Mouse (Mus musculus): ENCODE measurements at regions not wholly inside any gene's neighbourhood (a gene's known extent, or its start where the extent isn't known, plus 50 kb on each side); places are given as distances from the start of the nearest gene placed in this dataset.

DNA sequence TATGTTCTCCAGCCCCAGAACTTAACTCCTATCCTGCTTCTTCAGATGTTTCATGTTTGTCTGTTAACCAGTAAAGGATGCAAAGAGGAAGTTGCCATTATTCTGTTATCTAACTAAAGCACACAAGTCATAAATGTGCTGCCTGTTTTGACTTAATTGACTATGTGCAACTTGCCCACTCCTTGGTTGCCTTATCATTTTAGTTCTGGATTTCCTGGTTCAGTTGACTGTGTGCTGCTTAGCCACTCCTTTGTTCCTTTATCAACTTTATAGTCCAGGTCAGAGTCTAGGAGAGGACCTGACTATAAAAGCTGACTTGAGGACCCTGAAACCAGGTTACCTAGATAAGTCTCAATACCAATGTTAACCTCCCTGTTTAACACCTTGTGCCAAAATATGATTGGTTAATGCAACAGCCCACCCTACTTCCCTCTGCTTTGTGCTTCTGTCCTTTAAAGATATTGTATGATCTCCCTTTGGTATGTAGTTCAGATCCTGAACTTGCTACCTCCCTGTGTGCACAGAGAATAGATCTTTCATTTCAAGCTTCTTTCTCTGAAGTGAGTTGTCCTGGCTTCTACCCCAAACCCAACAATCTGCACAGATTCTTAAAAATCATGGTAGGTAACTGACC, 721.2 kb upstream of the Lcorl start:
- no peaks in the 10 kb centered on the region for H3K36me3 ChIP-seq (ENCODE audit: control insufficient read depth, insufficient read depth, low read length)
- no peaks in the 10 kb centered on the region for H3K9me3 ChIP-seq (ENCODE audit: control insufficient read depth, low read length)
- peak; percentile 92 for ATAC-seq (ENCODE audit: low FRiP score, low TSS enrichment)
- H3K4me1 ChIP-seq (replicated peaks; ENCODE audit: control insufficient read depth, insufficient read depth) = no peaks in the 10 kb centered on the region
- no peak for DNase-seq (ENCODE audit: low spot score)
- H3K9ac ChIP-seq (ENCODE audit: low read length) = no peak overlapping the region
- TF ChIP-seq CTCF (IDR thresholded peaks at IDR 0.05; ENCODE audit: low read depth) = no peak
- TF ChIP-seq EP300 (optimal IDR thresholded peaks at IDR 0.05) = no peak
- no peak overlapping the region for H3K4me3 ChIP-seq (ENCODE audit: low read depth, low read length)
- H3K27ac ChIP-seq (replicated peaks) = no peak overlapping the region
- H3K4me2 ChIP-seq (replicated peaks; ENCODE audit: low read depth) = no peak overlapping the region
- no peaks in the 10 kb centered on the region for H3K27me3 ChIP-seq (ENCODE audit: control insufficient read depth, insufficient read depth, low read length)

DNA sequence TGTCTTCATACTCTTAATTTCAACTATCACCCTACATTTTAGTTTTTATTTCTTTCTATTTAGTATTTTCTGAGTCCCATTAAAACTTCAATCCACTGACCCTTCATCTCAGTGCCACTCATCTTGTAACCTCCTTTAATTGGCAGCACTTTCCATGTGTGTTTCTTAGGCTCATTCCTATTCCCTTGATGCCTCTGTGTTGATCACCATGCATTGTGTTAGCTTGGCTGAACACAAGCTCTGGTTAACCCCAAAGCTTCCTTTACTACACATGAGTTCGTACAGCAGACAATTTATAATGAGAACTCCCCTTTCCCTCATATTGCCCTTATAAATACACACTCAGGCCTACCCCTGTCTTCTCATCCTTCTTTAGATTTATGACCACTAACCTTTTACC, 716.5 kb upstream of the Lcorl start:
- ATAC-seq (ENCODE audit: low FRiP score, low TSS enrichment) = no peak
- no peaks in the 10 kb centered on the region for H3K9me3 ChIP-seq (ENCODE audit: control insufficient read depth, low read length)
- no peaks in the 10 kb centered on the region for H3K36me3 ChIP-seq (ENCODE audit: control insufficient read depth, insufficient read depth, low read length)
- no peak overlapping the region for H3K9ac ChIP-seq (ENCODE audit: low read length)
- H3K4me3 ChIP-seq (ENCODE audit: low read depth, low read length) = no peak overlapping the region
- WGBS = 82% methylated on average over 1 of the region's 1 CpGs
- no peak for TF ChIP-seq EP300 (optimal IDR thresholded peaks at IDR 0.05)
- no peak for TF ChIP-seq CTCF (IDR thresholded peaks at IDR 0.05; ENCODE audit: low read depth)
- H3K4me1 ChIP-seq (replicated peaks; ENCODE audit: control insufficient read depth, insufficient read depth) = no peaks in the 10 kb centered on the region
- DNase-seq (ENCODE audit: low spot score) = no peak
- no peak overlapping the region for H3K27ac ChIP-seq (replicated peaks)
- no peak overlapping the region for H3K4me2 ChIP-seq (replicated peaks; ENCODE audit: low read depth)
- H3K27me3 ChIP-seq (ENCODE audit: control insufficient read depth, insufficient read depth, low read length) = no peaks in the 10 kb centered on the region

DNA sequence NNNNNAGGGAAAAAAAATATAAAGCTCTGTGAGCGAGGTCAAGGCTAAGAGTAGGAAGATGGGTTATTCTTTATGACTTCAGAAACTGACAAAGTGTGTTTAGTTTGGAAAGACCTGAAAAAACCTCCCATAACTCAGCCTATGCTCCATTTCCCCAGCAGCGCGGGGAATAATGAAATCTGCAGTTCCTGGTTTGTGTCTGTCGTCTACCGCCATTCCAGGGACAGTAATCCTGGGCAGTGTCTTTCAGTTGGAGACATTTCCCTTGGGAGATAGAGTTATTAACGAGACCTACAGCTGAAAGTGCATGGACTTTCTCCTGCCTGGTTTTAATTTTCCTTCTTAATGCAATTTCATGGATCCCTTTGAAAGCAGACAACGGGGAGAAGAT, 715.9 kb upstream of the Lcorl start:
- no peak for ATAC-seq (ENCODE audit: low FRiP score, low TSS enrichment)
- Histone ChIP-seq H3K4me3 (ENCODE audit: low read depth, low read length) (no peak overlapping the region), H3K4me2 (replicated peaks; ENCODE audit: low read depth) (no peak overlapping the region), H3K27me3 (ENCODE audit: control insufficient read depth, insufficient read depth, low read length) (no peaks in the 10 kb centered on the region), H3K27ac (replicated peaks) (no peak overlapping the region), H3K9ac (ENCODE audit: low read length) (no peak overlapping the region), H3K9me3 (ENCODE audit: control insufficient read depth, low read length) (no peaks in the 10 kb centered on the region), H3K36me3 (ENCODE audit: control insufficient read depth, insufficient read depth, low read length) (no peaks in the 10 kb centered on the region), H3K4me1 (replicated peaks; ENCODE audit: control insufficient read depth, insufficient read depth) (no peaks in the 10 kb centered on the region)
- TF ChIP-seq CTCF (IDR thresholded peaks at IDR 0.05; ENCODE audit: low read depth) = no peak
- TF ChIP-seq EP300 (optimal IDR thresholded peaks at IDR 0.05) = no peak
- DNase-seq (ENCODE audit: low spot score) = no peak
- WGBS = 54% methylated on average over 7 of the region's 7 CpGs

DNA sequence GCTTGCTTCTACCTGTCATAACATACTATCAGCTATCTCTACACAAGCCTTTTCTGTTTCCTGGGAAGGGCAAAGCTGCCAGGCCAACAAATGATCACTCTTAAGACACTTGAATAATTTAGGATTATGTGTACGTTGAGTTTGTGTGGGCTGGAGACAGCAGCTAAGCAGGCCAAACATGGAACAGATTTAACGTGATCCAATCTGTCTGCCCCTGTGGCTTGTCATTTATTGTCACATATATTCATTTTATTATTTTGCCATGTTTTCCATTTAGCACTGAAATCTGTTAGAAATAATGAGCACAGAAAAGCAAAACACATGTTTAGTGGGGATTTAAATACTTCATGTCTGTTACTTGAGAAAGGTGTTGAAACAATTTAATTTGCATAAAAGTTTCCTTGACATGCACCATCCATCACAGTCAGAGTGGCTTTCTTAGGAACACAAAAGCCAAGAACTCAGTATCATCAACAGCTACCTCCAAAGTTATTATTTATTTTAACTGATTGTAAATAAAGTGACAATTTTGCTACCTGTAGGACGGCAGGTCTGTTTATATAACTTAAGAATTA, 699.4 kb upstream of the Lcorl start:
- no peak overlapping the region for H3K27ac ChIP-seq (replicated peaks)
- H3K4me3 ChIP-seq (ENCODE audit: low read depth, low read length) = no peak overlapping the region
- 50% methylated on average over 3 of the region's 3 CpGs for WGBS
- TF ChIP-seq CTCF (IDR thresholded peaks at IDR 0.05; ENCODE audit: low read depth) (no peak), EP300 (optimal IDR thresholded peaks at IDR 0.05) (no peak)
- no peak overlapping the region for H3K9ac ChIP-seq (ENCODE audit: low read length)
- H3K36me3 ChIP-seq (ENCODE audit: control insufficient read depth, insufficient read depth, low read length) = no peaks in the 10 kb centered on the region
- ATAC-seq (ENCODE audit: low FRiP score, low TSS enrichment) (no peak), DNase-seq (ENCODE audit: low spot score) (no peak)
- no peak overlapping the region for H3K4me2 ChIP-seq (replicated peaks; ENCODE audit: low read depth)
- no peaks in the 10 kb centered on the region for H3K27me3 ChIP-seq (ENCODE audit: control insufficient read depth, insufficient read depth, low read length)
- no peaks in the 10 kb centered on the region for H3K9me3 ChIP-seq (ENCODE audit: control insufficient read depth, low read length)
- H3K4me1 ChIP-seq (replicated peaks; ENCODE audit: control insufficient read depth, insufficient read depth) = no peaks in the 10 kb centered on the region

DNA sequence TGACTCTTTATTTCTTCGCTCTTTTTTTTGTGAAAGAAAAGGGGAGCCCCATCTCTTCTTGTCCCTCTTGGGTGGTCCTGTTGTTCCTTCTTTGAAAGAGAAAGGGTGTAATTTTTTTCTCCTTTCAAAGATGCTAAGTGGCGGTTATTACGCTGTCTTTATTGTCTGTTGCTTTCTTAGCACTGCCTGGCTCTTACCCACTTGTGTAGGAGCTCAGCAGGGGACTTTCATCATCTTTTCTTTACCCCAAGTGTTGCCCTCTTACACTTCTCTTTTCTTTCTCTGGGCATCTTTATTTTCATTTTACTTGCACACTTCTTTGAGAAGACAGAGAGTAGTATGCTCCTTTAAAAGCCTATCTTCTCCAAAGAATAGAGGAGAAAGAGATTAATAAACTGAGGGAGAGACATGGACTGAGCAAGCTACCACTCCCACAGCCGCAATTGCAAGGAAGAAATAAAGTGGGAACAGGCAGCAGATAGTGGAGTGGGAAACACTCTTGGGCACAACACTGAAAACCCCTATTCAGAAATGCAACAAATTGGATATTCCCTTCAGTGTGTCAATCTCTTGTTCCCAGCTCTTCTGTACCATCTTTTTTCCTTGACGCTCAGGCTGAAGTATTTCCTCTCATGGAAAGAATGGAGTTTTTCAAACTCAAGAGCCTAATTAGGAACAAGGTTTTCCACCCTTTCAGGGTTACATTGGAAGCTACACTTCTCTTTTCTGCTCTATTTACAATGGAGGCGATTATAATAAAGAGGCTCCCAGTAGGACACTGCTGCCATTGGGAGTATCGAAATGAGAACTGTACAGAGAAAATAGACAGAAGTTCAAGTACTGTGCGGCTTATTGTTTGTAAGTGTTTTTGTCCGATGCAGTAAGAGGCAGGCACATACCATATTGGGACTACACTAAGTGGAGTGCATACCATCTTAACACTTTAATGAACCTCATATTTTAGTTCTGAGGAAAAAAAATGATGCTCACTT, 684.2 kb upstream of the Lcorl start:
- H3K27ac ChIP-seq (replicated peaks) = no peak overlapping the region
- H3K36me3 ChIP-seq (ENCODE audit: control insufficient read depth, insufficient read depth, low read length) = no peaks in the 10 kb centered on the region
- 86% methylated on average over 9 of the region's 9 CpGs for WGBS
- ATAC-seq (ENCODE audit: low FRiP score, low TSS enrichment) (no peak), DNase-seq (ENCODE audit: low spot score) (no peak)
- H3K4me1 ChIP-seq (replicated peaks; ENCODE audit: control insufficient read depth, insufficient read depth) = no peaks in the 10 kb centered on the region
- TF ChIP-seq EP300 (optimal IDR thresholded peaks at IDR 0.05) = no peak
- no peak for TF ChIP-seq CTCF (IDR thresholded peaks at IDR 0.05; ENCODE audit: low read depth)
- no peaks in the 10 kb centered on the region for H3K27me3 ChIP-seq (ENCODE audit: control insufficient read depth, insufficient read depth, low read length)
- no peaks in the 10 kb centered on the region for H3K9me3 ChIP-seq (ENCODE audit: control insufficient read depth, low read length)
- no peak overlapping the region for H3K4me2 ChIP-seq (replicated peaks; ENCODE audit: low read depth)
- H3K9ac ChIP-seq (ENCODE audit: low read length) = no peak overlapping the region
- no peak overlapping the region for H3K4me3 ChIP-seq (ENCODE audit: low read depth, low read length)
